Mouse (Mus musculus) retina, embryonic 14.5 days (tissue): Measurements from ENCODE around the gene Mrtfa.

Experiments used
- DNase-seq: peaks from one replicate; pipeline ENCODE4 v3.0.0-alpha.2; 2015; ENCODE audit warnings: low spot score

The Mrtfa gene

DNA sequence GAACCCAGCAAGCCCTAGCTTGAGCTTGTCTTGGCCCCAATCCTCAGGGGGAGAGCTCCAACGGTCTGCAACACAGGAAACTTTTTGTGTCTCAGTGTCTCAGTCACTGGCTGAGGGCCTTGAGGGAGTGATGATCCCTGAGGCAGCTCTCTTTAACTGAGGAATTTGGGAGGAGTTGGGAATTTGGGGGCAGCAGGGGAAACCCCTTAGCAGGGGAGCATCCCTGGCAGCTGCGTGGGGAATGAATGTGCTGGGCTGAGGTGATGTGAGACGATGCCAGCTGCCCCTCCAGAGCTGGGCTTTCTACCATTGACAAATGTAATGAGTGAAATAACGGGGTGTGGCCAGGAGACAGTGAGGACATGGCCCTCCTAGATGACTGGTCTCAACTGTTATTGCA, 4.9 kb upstream of the Mrtfa start:
- DNase-seq: no peak

DNA sequence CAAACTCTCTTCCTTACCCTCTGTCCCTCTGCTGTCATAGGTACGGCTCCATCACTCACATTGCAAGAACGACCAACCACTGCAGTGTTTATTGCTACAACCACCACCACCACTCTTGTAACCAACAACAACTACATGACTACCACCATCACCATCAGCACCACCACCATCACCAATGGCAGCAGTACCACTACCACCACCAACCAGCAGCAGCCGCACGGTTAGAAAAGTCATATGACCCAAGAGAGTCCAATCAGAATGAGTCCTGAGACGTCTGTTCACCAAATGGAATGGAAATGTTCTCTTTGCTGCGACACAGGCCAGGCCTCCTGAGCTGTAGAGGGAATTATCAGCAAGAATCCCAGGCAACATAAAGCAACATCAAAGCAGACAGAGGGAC, 4.2 kb upstream of the Mrtfa start:
- no peak for DNase-seq

DNA sequence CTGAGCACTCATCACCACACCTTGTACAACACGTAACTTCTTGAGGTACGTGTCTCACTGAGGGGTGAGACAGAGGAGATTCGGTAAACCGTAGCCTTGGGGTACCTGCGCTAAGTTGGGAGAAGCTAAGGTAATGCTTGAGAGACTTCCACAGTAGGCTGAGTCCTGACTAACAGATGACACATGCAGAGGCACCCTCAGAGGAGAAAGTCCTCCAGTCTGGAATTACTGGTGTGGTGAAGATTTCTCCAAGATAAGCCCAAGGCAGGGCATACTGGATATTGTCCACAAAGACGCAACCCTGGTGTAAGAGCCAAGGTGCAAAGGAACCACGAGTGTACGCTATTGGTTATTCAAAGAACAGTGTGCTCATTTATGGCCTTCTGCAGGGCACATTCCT, 2.3 kb upstream of the Mrtfa start:
- no peak for DNase-seq

DNA sequence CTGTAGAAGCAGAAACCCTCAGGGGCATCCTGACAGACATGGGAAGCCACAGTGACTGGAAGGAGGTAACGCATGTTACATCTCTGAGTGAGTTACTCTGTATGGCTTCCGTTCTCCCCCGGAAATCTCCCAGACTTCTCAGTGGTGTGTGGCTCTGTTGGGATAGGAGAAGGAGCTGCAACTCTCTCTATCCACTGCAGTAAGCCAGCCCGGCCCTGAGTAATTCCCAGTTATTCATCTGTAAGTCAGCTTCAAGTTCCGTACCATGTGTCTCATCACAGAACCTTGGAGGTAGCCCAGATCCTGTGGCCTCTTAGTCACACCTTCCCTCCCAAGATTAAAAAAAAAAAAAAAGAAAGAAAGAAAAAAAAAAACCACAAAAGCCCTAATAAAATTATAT, 1.8 kb upstream of the Mrtfa start:
- no peak for DNase-seq

DNA sequence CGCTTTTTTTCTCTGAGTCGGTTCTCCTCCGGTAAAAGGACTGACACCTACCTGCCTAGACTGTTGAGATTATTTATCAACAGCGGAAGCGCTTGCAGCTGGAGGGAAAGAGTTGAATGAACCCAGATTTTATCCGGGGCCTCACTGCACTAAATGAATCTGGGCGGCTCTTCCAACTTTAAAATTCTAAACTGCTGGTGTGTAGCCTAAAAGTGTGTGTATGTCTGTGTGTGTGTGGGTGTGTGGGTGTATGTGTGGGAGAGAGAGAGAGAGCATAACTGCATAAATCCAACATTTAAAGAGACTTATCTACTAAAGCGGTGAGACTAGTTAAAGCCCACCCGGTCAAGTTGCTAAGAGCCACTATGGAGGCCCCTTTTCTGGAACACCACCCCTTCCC, 746 bp upstream of the Mrtfa start:
- DNase-seq: no peak

DNA sequence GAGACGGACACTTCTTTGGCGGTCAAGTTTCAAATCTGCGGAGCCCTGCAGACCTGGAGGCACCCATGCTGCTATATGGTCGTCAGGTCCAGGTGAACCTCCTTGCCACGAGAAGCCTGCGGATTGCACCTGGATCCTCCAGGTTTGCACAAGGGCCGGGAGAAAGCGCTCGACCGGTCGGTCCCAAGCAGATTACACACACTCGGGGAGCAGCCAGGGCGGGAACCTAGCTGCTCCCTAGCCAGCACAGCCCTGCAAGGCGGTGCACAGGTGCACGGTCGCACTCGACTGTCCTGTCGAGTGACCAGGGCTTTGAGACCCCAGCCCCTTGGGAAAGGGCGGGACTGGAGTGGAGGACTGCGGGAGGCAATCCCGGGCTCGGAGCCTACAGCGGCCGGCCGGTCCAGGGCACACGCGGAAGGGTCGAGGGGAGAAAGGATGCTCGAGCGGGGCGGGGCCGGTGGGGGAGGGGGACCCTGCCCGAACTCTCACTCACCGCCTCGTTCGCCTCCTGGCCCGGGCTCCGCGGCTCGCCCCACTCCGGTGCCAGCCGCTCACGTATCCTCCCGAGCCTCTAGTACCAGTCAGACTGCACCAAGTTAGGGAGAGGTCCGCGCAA, 437 bp downstream of the Mrtfa start:
- no peak for DNase-seq

DNA sequence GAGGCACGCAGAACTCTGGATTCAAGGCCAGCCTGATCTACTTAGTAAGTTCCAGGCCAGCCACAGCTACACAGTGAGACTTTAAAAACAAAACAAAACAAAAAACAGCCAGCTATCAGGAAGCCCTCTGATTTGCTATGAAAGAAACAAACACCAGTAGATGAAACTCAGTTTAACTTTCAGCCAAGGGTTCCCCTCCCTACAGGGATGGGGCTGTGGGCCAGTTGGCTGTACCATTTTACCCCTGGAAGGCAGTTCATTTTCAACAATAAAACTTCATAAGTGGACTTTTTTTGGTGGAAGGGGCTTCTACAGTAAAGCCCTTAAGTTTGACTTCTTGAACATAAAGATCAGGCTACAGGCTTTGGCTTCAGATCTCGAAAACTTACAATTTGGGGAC, 1.5 kb downstream of the Mrtfa start:
- no peak for DNase-seq

DNA sequence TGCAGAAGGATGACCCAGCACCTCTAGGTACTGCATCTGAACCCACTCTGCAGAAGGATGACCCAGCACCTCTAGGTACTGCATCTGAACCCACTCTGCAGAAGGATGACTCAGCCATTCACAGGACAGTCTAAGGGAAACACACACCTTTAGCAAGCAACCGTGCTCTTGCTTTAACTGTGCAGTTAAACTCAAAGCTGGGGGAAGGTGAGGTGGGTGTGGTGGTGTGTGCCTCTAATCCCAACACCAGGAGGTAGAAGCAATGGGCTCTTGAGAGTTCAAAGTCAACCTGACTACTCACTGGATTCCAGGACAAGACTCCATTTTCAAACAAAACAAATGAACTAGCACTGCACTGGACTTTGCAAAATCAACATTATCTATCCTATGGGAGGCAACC, 5.6 kb downstream of the Mrtfa start:
- DNase-seq: no peak

DNA sequence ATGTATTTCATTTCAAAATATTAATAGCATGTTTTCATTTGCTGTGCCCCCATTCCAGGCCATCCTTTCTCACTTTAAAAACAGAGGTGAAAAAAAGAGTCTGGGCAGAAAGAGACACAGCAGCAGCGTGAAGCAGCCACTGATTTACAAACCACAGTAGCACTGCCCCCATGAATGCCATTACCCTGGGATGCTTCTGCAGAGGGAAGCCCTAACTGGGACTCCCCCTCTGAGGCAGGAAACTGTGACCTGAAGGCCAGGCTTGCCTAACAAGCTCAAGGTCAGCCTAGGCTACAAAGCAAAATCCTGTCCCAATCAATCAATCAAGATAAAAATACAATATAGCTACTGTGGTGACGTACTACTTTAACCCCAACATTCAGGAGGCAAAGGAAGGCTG, 9.3 kb downstream of the Mrtfa start:
- no peak for DNase-seq

DNA sequence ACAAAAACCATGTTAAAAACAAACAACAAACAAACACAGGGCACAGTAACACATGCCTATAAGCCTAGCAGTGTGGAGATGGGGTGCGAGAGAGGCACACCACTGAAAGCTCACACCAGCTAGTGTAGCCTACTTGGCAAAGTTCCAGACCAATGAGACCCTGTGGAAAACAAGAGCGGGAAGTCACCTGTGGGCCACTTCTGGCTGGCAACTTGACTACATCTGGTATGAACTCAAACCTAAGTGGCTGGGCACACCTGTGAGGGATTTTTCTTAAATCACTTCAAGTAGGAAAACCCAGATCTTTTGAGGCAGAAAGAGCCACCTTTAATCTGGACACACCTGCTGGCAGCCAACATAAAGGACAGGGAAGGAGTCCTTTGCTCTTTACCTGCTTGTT, 11.0 kb downstream of the Mrtfa start:
- no peak for DNase-seq

DNA sequence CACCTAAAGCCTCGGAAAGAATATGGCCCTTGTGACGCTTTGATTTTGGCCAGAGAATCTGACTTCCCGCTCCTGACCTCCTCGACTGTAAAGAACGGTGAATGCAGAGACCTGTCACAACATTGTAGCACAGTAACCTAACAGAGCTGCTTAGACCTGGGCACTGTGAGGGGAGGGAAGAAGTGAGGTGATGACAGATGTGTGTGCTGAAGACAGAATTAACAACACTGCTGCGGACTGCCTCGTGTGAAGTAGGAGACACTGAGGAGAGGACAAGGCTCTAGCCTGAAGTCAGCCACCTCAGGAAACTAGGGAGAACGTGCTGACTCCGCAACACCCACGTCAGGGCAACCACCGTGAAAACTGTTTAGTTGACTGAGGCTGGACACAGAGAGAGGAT, 11.9 kb downstream of the Mrtfa start:
- DNase-seq: no peak

DNA sequence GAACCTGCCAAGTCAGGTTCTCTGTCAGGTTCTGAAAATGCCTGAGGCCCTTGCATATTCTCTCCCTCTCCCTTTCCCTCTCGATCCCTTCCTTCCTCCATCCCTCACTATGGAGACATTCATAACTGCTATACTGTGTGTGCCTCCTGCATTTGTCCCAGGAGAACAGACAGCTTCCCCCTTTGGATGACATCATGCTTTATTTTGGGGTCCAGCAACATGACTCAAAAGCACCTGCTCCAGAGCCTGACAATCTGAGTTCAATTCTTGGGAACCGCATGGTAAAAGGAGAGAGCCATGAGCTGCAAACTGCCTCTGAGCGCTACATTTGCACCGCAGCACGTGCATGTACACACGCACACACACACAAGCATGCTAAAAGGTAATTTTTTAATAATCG, 12.7 kb downstream of the Mrtfa start:
- no peak for DNase-seq

DNA sequence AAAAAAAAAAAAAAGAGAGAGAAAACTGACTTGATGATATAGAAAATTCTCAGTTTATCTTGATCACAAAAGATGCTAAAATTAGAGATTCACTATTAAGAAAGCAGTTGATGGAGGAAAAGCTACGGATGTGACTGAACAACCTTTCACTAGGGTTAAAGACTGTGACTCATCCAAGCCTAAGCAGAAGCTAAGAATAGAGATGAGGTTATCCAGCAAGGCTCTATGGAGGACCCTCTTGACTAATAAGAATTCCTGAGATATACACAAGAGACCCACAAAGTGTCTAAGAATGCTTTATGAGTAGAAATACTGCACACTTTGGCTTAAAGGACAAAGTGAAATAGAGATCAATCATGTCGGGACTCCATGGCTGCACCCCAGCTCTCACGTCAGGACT, 14.9 kb downstream of the Mrtfa start:
- no peak for DNase-seq

DNA sequence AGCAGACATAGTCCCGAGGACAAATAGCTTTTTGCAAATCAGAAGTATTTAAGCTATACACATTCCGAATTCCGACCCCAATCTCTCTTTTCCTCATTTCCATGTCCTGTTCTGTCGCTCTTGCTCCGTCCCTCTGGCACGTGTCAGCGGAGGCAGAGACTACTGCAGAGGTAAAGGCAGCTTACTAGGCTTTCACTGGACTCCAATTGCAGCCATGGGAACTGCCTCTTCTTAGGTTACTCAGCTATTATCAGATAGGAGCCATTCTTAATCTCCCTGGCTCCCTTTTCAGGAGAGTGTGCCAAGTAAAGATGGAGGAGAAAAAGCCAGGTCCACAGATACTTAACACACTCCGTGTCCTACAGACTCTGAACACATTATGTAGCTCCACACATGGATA, 18.3 kb downstream of the Mrtfa start:
- no peak for DNase-seq

DNA sequence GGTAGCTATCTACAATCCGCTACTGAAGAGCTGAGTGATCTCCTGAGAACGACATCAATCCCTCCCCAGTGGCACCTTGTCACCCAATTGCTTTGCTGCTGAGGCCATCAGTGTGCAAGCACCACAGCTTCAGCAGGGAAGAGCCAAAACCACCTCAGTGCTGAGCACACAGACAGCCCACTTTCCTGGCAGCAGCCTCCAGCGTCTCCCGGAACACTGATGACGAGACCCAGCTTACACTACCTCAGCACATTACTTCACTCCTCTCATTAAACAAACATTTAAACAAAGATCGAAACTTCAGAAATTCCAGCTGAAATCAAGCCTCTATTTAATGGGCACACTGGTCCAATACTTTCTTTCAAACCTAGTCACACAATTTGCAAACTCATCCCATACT, 21.8 kb downstream of the Mrtfa start:
- no peak for DNase-seq

DNA sequence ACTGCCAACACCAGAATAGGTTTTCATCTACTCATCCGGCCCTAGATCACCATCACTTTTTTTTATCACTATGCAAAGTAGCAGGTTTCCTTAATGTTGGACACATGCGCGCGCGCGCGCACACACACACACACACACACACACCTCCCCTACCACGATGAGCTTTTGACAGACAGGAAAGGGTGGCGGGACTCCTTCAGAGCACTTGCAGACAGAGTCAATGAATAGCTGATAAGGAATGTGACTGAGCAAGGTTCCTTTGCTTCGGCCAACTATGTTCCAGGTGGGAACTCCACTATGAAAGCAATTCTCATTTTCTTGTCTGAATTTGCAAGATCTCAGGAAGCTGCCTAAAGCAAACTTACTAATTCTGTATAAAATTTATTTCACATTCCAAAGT, 22.7 kb downstream of the Mrtfa start:
- DNase-seq: no peak

DNA sequence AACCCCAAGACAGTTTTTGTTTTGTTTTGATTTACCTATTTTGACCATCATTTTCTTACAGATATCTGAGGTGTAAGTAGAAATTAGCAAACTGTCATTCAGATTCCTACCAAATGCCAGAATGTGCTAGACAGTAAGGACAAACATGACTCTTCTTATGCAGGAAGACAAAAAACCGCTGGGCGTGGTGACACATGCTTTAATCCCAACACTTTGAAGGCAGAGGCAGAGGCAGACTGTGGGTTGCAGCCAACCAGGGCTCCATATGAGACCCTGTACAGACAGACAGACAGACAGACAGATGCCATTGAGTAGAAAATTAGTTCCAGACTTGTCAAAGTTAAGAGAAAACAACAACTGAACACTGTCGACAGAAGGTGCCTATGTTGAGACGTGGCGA, 24.3 kb downstream of the Mrtfa start:
- DNase-seq: no peak

DNA sequence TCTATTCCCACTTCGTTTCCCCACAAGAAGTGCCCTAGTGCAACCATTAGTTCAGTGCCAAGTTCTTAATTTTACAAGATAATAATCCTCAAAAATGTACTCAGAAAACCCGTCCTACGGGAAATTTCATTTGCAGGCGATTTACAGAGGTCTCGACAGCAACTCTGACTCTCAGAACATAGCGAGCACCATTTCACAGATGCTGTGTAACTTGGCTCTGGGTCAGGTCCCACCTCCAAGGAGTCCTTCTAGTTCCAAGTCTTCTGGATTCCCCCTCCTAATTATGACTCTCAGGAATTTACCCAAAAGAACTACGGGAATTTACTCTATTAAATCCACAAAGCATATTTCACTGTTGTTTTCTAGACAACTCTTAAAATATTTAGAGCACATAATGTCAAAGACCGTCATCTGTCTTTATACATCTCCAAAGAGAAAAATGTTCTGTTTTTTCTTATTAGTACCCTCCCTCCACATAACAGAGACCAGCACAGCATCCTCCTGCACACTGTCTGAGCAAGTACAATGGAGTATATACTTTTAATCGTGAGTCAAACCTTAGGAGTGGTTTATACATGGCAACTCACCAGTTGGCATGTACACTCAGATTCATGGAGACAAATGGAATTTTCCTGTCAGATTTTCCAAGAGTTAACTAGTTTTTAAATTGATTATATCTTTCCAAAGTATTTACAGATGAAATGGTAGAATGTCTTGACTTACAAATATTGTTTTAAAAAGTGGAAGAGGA, 25.8 kb downstream of the Mrtfa start:
- no peak for DNase-seq

DNA sequence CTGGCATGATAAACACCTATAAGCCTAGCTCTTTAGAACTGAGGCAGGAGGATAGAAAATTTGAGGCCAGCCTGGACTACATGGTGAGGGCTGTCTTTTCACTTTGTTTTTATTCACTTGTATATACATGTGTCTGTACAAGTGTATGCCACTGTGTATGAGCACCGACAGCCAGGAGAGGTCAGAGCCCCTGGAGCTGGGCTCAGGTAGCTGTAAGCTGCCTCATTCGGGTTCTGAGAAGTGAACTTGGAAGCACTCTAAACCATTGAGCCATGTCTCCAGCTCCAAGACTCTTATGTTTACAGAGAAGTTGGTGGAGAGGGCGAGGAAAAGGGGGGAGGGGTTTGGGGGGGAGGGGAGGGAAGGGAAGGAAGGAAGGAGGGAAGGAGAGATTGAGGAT, 29.0 kb downstream of the Mrtfa start:
- DNase-seq: no peak

DNA sequence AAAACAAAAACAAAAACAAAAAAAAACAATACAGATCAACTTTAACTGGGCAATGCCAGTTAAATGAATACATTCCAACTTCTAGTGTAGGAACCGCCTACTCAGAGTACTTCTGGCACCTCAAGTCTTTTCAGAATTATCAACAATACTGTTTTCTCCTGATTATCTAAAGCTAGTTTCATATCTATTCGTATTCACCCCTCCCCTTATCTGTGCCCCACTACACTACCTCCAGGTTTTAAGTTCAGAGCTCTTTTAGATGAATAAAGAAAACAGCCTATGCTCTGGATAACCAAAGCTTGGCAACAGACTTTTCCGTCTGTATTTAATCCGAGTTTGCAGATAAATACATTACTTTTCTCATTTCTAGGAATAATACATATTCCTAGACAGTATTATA, 29.9 kb downstream of the Mrtfa start:
- no peak for DNase-seq

DNA sequence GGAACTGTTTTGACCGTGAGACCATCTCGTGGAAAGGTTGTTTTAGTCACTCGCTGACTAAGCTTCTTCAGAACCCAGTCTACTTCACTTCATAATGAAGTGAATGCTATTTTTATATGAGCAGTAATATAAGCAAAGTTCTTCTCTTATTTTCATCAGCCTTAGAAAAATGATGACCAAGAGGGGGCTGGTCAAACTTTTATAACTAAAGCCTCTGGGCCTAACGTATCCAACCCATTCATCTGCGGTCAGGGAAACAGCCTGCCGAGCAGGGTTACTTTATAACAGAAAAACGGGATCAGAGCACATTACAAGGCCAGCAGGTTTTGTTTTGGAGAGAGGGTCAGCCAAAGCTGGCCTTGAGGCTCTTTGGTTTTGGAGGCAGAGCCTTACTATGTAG, 31.3 kb downstream of the Mrtfa start:
- no peak for DNase-seq

DNA sequence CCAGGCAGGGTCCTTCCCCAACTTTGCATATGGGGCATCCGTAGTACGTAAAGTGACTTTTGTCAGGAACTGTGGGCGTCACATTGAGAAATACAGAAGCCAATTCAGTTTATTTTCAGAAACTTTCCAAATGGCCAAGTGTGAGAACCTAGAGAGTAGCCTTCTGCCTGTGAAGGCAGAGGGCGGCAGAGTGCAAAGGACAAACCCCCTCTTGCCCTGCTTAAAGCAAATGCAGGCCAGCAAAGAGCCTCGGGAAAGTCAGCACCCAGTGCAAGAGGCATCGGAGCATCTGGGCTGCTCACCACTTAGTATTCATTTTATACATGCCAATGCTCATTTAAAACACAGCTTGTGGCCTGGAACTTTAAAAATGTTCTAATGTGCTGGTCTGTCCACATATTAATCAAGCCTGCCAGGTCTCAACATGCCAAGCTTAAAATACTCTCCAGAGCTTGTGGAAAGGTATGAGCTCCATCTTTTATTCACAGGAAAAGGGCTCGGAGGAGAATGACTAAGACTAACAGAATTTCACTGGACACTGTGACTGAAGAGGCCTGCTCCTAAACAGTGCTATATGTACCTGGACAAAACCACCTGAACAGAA, 31.9 kb downstream of the Mrtfa start:
- no peak for DNase-seq

DNA sequence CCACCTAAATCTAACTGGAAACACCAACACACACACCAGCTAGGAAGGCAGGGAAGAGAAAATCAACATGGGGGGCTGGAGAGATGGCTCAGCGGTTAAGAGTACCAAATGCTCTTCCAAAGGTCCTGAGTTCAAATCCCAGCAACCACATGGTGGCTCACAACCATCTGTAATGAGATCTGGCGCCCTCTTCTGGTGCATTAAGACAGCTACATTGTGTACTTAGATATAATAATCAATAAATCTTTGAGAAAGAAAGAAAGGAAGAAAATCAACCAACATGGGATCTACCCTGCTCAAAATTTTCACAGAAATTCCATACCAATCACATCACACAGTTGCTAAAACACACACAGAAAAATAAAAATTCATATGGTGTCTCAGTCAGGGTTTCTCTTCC, 34.1 kb downstream of the Mrtfa start:
- DNase-seq: no peak

DNA sequence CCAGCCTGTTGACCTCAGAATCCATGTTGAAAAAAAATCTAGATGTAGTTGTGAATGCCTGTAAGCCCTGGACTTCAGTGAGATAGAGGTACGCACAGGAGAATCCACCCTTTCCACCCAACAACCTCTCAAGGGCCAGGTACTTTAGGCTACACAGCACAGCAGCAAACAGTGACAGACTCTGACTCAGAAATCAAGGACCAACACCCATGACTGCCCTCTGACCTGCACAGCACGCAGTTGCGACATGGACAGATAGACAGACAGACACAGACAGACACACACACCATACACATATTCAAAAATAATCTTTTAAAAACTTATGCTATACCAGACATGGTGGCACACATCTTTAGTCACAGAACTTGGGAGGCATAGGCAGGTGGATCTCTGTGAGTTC, 34.7 kb downstream of the Mrtfa start:
- no peak for DNase-seq
